Mouse (Mus musculus) hindbrain, embryonic 14.5 days (tissue): ENCODE results near the gene A630001G21Rik. TPM values are rescaled to one million over a fixed set of nuclear protein-coding genes. Genes with fewer than 3 reads are reported as not detected.

Source experiments
- ATAC-seq: fragments of 200-750 bp; cut with Nextera tagmentation; 2 replicates; pipeline ENCODE4 v1.8.0; 2017; ENCODE audit warnings: moderate number of reproducible peaks, mild to moderate bottlenecking, moderate TSS enrichment, moderate library complexity; ENCODE audit not compliant: low FRiP score
- DNase-seq: peaks from one replicate; pipeline ENCODE4 v3.0.0-alpha.2; 2015; ENCODE audit warnings: low spot score
- H3K27ac ChIP-seq: fragments of 300-500 bp; sonication (generic); 2 replicates; pipeline ENCODE4 v1.5.1; 2014; ENCODE audit warnings: mild to moderate bottlenecking, moderate library complexity
- H3K27me3 ChIP-seq: fragments of 300-500 bp; sonication (generic); 2 replicates; pipeline ENCODE4 v1.6.1; 2014; ENCODE audit warnings: mild to moderate bottlenecking, low read length, mixed read lengths; ENCODE audit not compliant: control insufficient read depth, insufficient read depth
- H3K36me3 ChIP-seq: fragments of 300-500 bp; sonication (generic); replicated peaks from 2 replicates; pipeline ENCODE4 v1.6.1; 2014; ENCODE audit not compliant: control insufficient read depth, insufficient read depth
- H3K4me1 ChIP-seq: fragments of 300-500 bp; sonication (generic); replicated peaks from 2 replicates; pipeline ENCODE4 v1.6.1; 2014; ENCODE audit warnings: antibody characterized with exemption, low read length, mixed read lengths; ENCODE audit not compliant: control insufficient read depth, insufficient read depth
- H3K4me2 ChIP-seq: fragments of 300-500 bp; sonication (generic); replicated peaks from 2 replicates; pipeline ENCODE4 v1.6.1; 2014; ENCODE audit warnings: mild to moderate bottlenecking, moderate library complexity
- H3K4me3 ChIP-seq: fragments of 300-500 bp; sonication (generic); replicated peaks from 2 replicates; pipeline ENCODE4 v1.5.1; 2014; ENCODE audit warnings: mild to moderate bottlenecking, low read length
- H3K9ac ChIP-seq: fragments of 300-500 bp; sonication (generic); 2 replicates; pipeline ENCODE4 v1.6.1; 2014
- H3K9me3 ChIP-seq: fragments of 300-500 bp; sonication (generic); 2 replicates; pipeline ENCODE4 v1.6.1; 2016; ENCODE audit warnings: low read length; ENCODE audit not compliant: control insufficient read depth
- WGBS: fragments of 180-500 bp; shearing (Covaris S2); extraction: QIAGEN DNeasy Blood & Tissue Kit; methylation state at CpG from one replicate; pipeline ENCODE4 v1.1.7; 2014; 5-methylcytosine and 5-hydroxymethylcytosine counted together
- polyA plus RNA-seq: library from polyadenylated mRNA; unstranded; fragments of >200 nt; fragmentation: Nextera tagmentation; extraction: Ambion mirVana; gene quantifications from 2 replicates; pipeline ENCODE4 v1.2.1, GENCODE M21; 2014

Gene A630001G21Rik
- polyA plus RNA-seq, 1 experiment from 2014 or later: 0.19 TPM

DNA sequence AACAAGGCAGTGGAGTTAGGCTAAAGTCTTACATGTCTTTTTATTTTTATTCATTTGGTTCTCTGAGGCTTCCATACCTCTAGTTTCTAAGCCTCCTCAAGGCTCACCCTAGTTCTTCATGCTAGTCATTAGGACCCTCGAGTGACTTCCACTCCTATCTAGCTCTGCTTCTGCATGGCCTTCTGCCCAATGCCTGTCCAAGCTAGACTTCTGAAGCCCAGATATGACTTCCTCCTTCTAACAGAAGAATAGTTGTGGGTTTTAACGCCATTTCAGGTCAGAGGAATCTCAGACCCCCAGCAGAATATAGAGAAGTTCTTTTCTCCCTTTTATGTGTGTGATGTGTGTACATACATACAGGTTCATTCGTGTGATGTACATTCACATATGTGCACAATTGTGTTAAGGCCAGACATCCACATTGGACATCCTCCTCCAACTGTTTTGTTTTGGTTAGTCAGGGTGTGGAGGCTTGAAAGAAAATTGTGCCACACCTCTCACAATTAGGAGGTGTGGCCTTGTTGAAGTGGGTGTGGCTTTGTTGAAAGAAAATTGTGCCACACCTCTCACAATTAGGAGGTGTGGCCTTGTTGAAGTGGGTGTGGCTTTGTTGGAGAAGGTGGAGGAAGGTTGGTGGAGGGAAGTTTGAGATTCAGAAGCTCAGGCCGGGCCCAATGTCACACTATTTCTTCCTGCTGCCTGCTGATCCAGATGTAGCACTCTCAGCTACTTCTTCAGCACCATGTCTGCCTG, 1.2 kb upstream of the A630001G21Rik start:
- H3K4me1 ChIP-seq: no peaks in the 10 kb centered on the region
- no peaks in the 10 kb centered on the region for H3K27me3 ChIP-seq
- no peak overlapping the region for H3K4me2 ChIP-seq
- H3K27ac ChIP-seq: no peak overlapping the region
- no peaks in the 10 kb centered on the region for H3K36me3 ChIP-seq
- WGBS: 77% methylated on average over 4 of the region's 4 CpGs
- no peak overlapping the region for H3K4me3 ChIP-seq
- DNase-seq: no peak
- H3K9ac ChIP-seq: no peak overlapping the region
- H3K9me3 ChIP-seq: no peaks in the 10 kb centered on the region
- ATAC-seq: no peak

DNA sequence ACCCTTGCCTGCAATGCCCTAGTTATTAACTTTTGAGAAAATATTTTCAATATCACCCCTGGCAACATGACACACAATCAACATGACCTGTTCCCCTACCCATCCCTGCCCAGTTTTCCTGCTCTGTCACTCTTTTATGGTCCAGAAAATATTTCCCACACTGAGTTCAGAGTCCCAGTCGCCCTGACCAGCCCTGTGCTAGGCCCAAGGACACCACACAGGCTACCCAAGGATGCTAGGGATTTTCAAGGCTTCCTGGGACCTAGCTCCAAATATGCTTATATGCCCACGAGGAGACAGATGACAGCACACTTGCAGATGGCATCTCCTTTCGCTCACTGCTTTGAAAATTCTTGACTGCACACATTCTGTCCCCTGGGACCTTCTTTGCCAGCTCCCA, 569 bp upstream of the A630001G21Rik start:
- no peak overlapping the region for H3K27ac ChIP-seq
- WGBS: 74% methylated on average over 3 of the region's 3 CpGs
- no peaks in the 10 kb centered on the region for H3K27me3 ChIP-seq
- no peaks in the 10 kb centered on the region for H3K9me3 ChIP-seq
- H3K4me3 ChIP-seq: no peak overlapping the region
- no peaks in the 10 kb centered on the region for H3K4me1 ChIP-seq
- H3K36me3 ChIP-seq: no peaks in the 10 kb centered on the region
- no peak for DNase-seq
- no peak overlapping the region for H3K4me2 ChIP-seq
- no peak overlapping the region for H3K9ac ChIP-seq
- no peak for ATAC-seq

DNA sequence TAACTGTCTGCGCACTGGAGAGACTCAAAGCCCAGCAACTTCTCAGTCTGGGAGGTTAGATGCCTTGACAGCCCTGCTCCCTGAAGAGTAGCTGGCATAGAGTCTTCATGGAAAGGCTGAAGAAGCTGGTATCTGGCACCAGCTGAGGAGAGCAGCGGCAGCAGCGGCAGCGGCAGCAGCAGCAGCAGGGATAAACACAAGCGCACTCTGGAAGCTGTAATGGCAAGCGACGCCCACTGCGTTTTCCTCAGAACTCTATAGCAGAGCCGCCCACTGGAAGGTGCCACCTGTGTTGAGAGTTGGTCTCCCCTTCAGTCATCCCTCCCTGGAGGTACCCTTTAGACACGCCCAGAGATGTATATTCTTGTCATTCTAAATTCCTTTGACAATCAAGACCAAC, 2.3 kb downstream of the A630001G21Rik start:
- no peaks in the 10 kb centered on the region for H3K9me3 ChIP-seq
- no peak overlapping the region for H3K9ac ChIP-seq
- no peak overlapping the region for H3K4me3 ChIP-seq
- no peak overlapping the region for H3K4me2 ChIP-seq
- H3K36me3 ChIP-seq: no peaks in the 10 kb centered on the region
- DNase-seq (no peak), ATAC-seq (no peak)
- H3K4me1 ChIP-seq: no peaks in the 10 kb centered on the region
- WGBS: 44% methylated on average over 10 of the region's 10 CpGs
- no peaks in the 10 kb centered on the region for H3K27me3 ChIP-seq
- no peak overlapping the region for H3K27ac ChIP-seq

DNA sequence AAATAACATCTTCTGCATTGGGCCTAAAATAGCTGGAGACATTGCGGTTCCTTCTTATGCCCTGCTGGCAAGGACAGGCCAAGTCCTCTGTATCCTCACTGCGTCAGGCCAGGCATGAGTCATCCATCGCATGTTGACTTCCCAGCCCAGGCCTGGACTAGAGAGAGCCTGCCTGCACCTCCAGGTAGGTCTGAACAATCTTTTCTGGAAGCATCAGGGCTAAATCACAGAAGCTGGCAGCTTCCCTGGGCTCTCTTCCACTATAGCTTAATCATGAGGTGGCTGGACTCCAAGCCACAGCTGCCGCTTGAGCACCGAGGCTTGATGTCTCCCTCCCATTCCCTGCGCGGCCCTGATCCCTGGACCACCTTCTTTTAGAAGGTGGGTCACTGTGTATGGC, 3.3 kb downstream of the A630001G21Rik start:
- H3K27me3 ChIP-seq: no peaks in the 10 kb centered on the region
- ATAC-seq (no peak), DNase-seq (no peak)
- H3K4me2 ChIP-seq: no peak overlapping the region
- H3K9ac ChIP-seq: no peak overlapping the region
- H3K9me3 ChIP-seq: no peaks in the 10 kb centered on the region
- 89% methylated on average over 7 of the region's 7 CpGs for WGBS
- no peak overlapping the region for H3K27ac ChIP-seq
- no peaks in the 10 kb centered on the region for H3K36me3 ChIP-seq
- H3K4me1 ChIP-seq: no peaks in the 10 kb centered on the region
- H3K4me3 ChIP-seq: no peak overlapping the region

DNA sequence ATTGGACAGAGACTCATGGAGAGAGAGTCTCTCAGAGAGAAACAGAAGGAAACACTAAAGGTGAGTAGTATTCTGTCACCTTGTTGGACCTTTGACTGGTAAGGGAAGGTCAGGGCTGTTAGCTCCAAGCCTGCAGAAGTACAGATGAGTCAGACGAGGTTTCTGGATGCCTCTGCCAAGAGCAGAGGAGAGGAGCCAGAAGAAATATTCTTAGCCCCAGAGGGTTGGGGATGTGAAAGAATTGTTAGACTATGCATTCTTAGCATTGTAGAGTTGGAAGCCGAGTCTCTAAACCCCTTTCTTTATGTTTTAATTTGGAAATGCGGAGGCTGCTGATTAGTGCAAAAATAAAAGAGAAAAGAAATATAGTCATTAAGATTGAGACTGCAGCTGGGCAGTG, 6.5 kb downstream of the A630001G21Rik start:
- ATAC-seq: no peak
- 76% methylated on average over 3 of the region's 3 CpGs for WGBS
- no peaks in the 10 kb centered on the region for H3K36me3 ChIP-seq
- H3K9ac ChIP-seq: no peak overlapping the region
- H3K4me2 ChIP-seq: no peak overlapping the region
- DNase-seq: no peak
- no peak overlapping the region for H3K27ac ChIP-seq
- no peak overlapping the region for H3K4me3 ChIP-seq
- H3K4me1 ChIP-seq: no peaks in the 10 kb centered on the region
- H3K9me3 ChIP-seq: no peaks in the 10 kb centered on the region
- no peaks in the 10 kb centered on the region for H3K27me3 ChIP-seq

DNA sequence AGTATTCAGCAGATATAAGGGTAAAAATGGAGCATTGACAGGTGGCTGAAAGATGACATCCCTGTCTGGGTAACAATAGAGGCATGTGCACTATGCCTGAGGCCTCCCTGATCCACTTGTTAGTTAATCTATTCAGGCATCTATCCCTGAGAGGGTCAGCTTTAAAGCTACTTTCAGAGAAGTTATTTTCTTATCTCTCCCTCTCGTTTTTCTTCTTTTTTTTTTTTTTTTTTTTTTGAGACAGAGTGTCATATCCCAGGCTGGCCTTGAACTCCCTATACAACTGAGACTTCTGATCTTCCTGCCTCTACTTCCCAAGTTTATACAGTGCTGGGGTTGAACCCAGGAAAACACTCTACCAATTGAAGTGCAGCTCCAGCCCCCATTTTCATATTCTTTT, 10.7 kb downstream of the A630001G21Rik start:
- peak; percentile 5 for DNase-seq
- H3K4me2 ChIP-seq: no peak overlapping the region
- H3K9ac ChIP-seq: no peak overlapping the region
- no peaks in the 10 kb centered on the region for H3K9me3 ChIP-seq
- no peak for ATAC-seq
- no peaks in the 10 kb centered on the region for H3K4me1 ChIP-seq
- no peaks in the 10 kb centered on the region for H3K27me3 ChIP-seq
- no peak overlapping the region for H3K4me3 ChIP-seq
- 73% methylated on average over 1 of the region's 1 CpGs for WGBS
- no peak overlapping the region for H3K27ac ChIP-seq
- no peaks in the 10 kb centered on the region for H3K36me3 ChIP-seq

DNA sequence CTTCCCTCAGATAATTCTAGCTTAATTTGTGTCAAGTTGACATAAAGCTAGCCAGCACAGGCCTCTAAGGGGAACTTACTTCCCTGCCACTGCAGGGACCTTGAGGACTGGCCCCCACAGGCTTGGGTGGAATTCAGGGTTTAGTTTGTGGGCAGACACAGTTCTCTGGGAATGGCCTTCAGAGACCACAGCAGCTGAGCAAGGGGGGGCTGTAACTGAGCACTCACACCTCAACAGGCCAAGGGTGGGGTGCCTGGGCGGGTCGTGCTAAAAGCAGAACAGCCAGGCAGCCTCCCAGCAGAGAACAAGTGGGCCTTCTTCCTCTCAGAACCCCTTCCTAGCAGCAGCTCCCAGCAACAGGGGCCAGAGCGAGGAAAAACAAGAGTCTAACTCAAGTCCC, 12.3 kb downstream of the A630001G21Rik start:
- ATAC-seq: no peak
- no peak overlapping the region for H3K4me3 ChIP-seq
- H3K9ac ChIP-seq: no peak overlapping the region
- WGBS: 80% methylated on average over 3 of the region's 3 CpGs
- no peak overlapping the region for H3K4me2 ChIP-seq
- H3K9me3 ChIP-seq: no peaks in the 10 kb centered on the region
- no peaks in the 10 kb centered on the region for H3K36me3 ChIP-seq
- no peak overlapping the region for H3K27ac ChIP-seq
- H3K4me1 ChIP-seq: no peaks in the 10 kb centered on the region
- no peaks in the 10 kb centered on the region for H3K27me3 ChIP-seq
- DNase-seq: peak; percentile 20

DNA sequence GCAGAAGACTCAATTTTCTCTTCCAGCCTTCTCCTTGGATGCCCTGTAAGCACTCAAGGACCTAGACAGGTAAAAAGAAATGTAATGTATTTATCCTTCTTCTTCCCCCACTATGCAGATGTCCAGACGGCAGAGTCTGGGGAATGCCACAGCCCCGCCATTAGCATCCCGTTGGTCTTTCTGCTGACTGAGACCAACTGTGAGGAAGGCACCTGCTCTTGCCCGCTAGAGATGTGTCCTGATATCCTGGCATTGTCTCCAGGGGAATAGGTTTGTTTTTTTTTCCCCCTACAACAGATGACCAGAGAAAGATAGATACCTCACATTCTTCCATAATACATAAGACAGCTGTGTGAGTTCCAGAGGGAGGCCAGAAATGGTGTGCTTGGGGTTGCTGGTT, 14.2 kb downstream of the A630001G21Rik start:
- H3K27ac ChIP-seq: no peak overlapping the region
- no peak overlapping the region for H3K4me2 ChIP-seq
- ATAC-seq (no peak), DNase-seq (peak; percentile 5)
- H3K9ac ChIP-seq: no peak overlapping the region
- H3K36me3 ChIP-seq: no peaks in the 10 kb centered on the region
- WGBS: 85% methylated on average over 4 of the region's 4 CpGs
- no peak overlapping the region for H3K4me3 ChIP-seq
- no peaks in the 10 kb centered on the region for H3K9me3 ChIP-seq
- H3K27me3 ChIP-seq: no peaks in the 10 kb centered on the region
- H3K4me1 ChIP-seq: no peaks in the 10 kb centered on the region

DNA sequence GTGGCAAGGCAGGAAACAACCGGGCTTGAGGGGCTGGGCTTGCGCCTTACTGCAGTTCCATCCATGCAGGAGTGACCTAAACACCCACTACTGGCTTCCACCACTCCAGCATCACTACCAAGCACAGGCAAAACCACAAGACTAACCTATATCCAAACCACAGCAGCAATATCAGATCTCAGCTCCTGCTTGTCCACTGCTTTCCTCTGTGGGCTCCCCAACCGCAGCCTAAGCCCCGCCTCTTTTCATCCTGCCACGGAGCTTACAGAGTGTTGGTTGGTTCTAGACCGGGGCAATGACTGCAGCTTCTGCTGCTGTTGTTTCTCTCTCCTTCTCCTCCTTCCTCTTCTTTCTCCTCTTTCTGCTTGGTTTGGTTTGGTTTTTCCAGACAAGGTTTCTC, 15.1 kb downstream of the A630001G21Rik start:
- Histone ChIP-seq H3K27ac (no peak overlapping the region), H3K4me1 (no peaks in the 10 kb centered on the region), H3K9me3 (no peaks in the 10 kb centered on the region), H3K9ac (no peak overlapping the region), H3K36me3 (no peaks in the 10 kb centered on the region), H3K4me2 (no peak overlapping the region), H3K27me3 (no peaks in the 10 kb centered on the region), H3K4me3 (no peak overlapping the region)
- ATAC-seq (no peak), DNase-seq (peak; percentile 2)
- 91% methylated on average over 6 of the region's 6 CpGs for WGBS

DNA sequence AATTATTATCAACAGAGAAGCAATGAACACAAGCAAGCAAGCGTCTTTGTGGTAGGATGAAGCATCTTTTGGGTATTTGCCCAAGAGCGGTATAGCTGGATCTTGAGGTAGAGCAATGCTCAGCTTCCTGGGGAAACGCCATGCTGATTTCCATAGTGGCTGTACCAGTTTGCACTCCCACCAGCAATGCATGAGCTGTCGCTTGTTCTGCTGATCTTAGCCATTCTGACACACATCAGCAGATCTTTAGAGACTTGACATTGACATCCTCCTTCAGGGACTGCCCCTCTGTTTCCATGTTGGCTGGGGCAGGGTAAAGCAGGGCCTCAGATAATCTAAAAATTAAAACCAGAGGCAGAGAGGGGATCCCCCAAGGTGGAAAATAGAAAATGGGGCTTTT, 16.8 kb downstream of the A630001G21Rik start:
- Histone ChIP-seq H3K4me3 (no peak overlapping the region), H3K9ac (no peak overlapping the region)
- WGBS: 86% methylated on average over 4 of the region's 4 CpGs

More for the DNA sequence above, 16.8 kb downstream of the A630001G21Rik start:
- ATAC-seq: no peak
- H3K9me3 ChIP-seq: no peaks in the 10 kb centered on the region
- H3K4me2 ChIP-seq: no peak overlapping the region
- H3K36me3 ChIP-seq: no peaks in the 10 kb centered on the region
- no peaks in the 10 kb centered on the region for H3K4me1 ChIP-seq
- H3K27ac ChIP-seq: no peak overlapping the region
- H3K27me3 ChIP-seq: no peaks in the 10 kb centered on the region
- DNase-seq: no peak
